Mouse (Mus musculus) layer of hippocampus, adult 6 months (tissue): ENCODE results near the gene Eif4g3. TPM values are rescaled to one million over a fixed set of nuclear protein-coding genes. Genes with fewer than 3 reads are reported as not detected.

Source experiments
- long read RNA-seq, 2 experiments: library from polyadenylated mRNA; unstranded; transcript quantifications; one replicate each; pipeline ENCODE4 v2.0.0; 2019 to 2020
- microRNA-seq: library from miRNA; unstranded; fragments of <30 nt; microRNA quantifications from one replicate; pipeline ENCODE4 v1.2.0, GENCODE M21; 2020
- polyA plus RNA-seq: library from polyadenylated mRNA; unstranded; fragments of <200 nt; fragmentation: Nextera tagmentation; gene quantifications from 2 replicates; pipeline ENCODE4 v1.2.3, GENCODE M21; 2021

The Eif4g3 gene
- 24.7 and 26.5 TPM in 2 replicates for polyA plus RNA-seq
- long read RNA-seq, experiment 1, full-length matches to known transcripts, result 5 of 84 reads
- long read RNA-seq, experiment 1, partial matches to known transcripts, result 71 of 84 reads
- long read RNA-seq, experiment 1, other reads (novel, unspliced or antisense), result 8 of 84 reads
- long read RNA-seq, experiment 2, full-length matches to known transcripts, result 19 of 141 reads
- long read RNA-seq, experiment 2, partial matches to known transcripts, result 104 of 141 reads
- long read RNA-seq, experiment 2, other reads (novel, unspliced or antisense), result 18 of 141 reads

DNA sequence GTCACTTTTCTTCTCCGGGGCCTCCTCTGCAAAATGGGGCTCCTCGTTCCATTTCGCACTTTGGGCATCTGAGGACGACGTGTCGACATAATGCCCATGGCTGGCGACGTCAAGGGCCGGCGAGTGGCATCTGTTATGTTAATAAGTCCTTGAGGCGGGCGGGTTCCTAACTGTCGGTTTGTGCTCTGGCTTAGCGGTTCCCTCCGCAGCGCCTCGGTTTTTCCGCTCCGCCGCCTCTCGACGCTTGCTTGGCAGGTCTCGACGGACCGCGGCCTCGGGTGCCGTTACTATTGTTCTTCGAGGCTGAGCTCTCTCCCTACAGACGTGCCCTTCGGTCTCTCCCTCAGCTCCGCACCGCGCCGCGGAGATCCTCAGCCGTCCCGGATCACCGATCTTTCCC, at the start of gene Eif4g3:
Gene Eif4g3, plus strand, starts transcription at position 133 of the 400 bp plus-strand sequence.

DNA sequence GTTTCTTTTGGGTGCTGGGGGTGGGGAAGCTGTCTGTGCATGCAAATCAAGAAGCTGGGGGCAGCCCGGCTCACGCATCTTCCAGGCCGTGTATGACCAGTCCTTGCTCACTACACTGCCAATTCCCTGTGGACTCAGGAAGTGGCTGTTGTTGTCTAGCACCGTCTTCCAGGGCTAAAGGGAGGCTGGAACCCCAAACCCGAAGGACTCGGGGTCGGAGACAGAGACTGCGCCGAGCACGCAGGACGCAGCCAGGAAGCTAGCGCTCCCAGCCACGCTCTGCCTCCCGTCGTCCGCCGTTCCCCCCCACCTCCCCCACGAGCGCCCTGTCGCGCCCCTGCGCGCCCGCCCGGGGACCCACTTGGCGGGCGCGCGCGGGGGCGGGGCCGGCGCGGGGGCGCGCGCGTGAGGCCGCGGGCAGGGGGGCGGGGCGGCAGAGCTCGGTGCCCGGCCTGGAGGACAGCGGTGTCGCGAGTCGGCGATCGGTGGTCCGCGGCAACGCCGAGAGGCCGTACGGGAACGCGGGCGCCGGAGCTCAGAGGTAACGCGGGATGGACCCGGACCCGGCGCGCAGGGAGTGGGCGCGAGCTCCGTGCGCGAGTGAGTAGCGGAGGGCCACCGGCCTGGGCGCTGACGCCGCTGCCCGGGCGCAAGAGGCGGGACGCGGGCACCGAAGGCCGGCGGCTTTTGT, 223.5 kb downstream of the Eif4g3 start, which contains the start of gene Hp1bp3:
Gene Hp1bp3, plus strand, starts transcription at position 97 of the 691 bp plus-strand sequence.

DNA sequence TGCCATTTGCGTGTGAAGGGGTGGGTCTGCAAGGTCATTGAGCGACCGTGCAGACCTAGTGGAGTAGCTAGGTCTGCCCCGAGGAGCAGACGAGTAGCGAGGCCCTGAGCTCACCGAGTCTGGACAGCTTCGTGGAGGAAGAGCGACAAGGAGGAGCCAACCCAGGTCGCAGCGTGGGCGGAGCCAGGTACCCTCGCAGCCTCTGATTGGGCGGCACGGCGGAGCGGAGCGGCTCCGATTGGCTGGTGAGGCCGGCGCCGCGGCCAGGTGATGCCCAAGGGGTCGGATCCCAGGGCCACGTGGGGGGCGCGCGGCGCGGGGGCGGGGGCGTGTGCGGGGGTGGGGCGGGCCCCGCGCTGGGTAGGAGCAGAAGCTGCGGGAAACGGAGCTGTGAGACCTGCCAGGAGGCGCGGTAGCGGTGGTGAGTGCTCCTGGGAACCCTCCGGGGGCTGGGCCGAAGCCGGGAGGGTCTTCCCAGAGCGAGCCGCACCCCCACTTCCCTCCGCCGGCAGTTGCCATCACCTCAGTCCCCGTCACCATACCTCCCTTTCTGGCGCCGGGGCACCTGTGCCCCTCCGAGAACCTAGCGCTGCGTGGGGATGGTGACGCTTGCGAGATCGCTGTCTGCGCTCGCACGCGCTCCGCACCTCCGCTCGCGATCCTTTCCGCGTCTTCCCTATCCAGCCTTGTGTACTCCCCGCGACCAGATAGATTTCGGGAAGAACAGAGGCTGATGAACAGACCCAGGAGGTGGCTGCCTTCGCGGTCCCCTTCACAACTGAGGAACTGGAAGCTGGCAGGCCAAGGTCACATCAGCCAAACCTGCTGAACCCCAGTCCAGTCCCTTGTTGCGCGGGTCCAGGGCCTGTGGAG, 257.5 kb downstream of the Eif4g3 start, which contains the start of the genes Sh2d5 and Kif17:
Gene Sh2d5, plus strand, starts transcription at position 316 of the 873 bp plus-strand sequence.
Gene Kif17, plus strand, starts transcription at position 348 of the 873 bp plus-strand sequence.

Small RNA genes lying within 50 kb of the gene (microRNA-seq; reads per million reads assigned to microRNA genes)
- not detected for gene Mir6399

Other genes starting within 250 kb of the Eif4g3 start
- 4.8 and 7.7 TPM in 2 replicates for gene Alpl, start 196.6 kb upstream of the Eif4g3 start, polyA plus RNA-seq
- 24.2 and 28.1 TPM in 2 replicates for gene Ece1, start 130.8 kb upstream of the Eif4g3 start, polyA plus RNA-seq
- 258 and 263 TPM in 2 replicates for gene Hp1bp3, start 223.3 kb downstream of the Eif4g3 start, polyA plus RNA-seq